Mouse (Mus musculus): ENCODE data around the gene Slc5a3. TPM values are rescaled to one million over a fixed set of nuclear protein-coding genes. Genes with fewer than 3 reads are reported as not detected.

The Slc5a3 gene
- polyA plus RNA-seq, 1 experiment from 2014 or later, result 9.0 TPM

- ATAC-seq (ENCODE audit: low FRiP score, low read depth), result no peak
- Histone ChIP-seq H3K4me1 (peaks cover 7% of the 10 kb centered on the region), H3K27me3 (no peaks in the 10 kb centered on the region), H3K36me3 (no peaks in the 10 kb centered on the region), H3K4me3 (no peak overlapping the region), H3K9ac (no peak overlapping the region), H3K4me2 (replicated peaks) (no peak overlapping the region), H3K9me3 (no peaks in the 10 kb centered on the region), H3K27ac (no peak overlapping the region)
- 77% methylated on average over 11 of the region's 11 CpGs for WGBS
These were observed 76.1 kb downstream of the Slc5a3 start for GRCm38 (mm10) chr16:92134148-92134764.

GRCm38 (mm10) chr16:92136275-92136674, 78.2 kb downstream of the Slc5a3 start:
- H3K4me1 ChIP-seq, result peaks cover 18% of the 10 kb centered on the region
- no peaks in the 10 kb centered on the region for H3K9me3 ChIP-seq
- no peak overlapping the region for H3K4me3 ChIP-seq
- H3K9ac ChIP-seq, result no peak overlapping the region
- H3K36me3 ChIP-seq, result no peaks in the 10 kb centered on the region
- no peaks in the 10 kb centered on the region for H3K27me3 ChIP-seq
- H3K4me2 ChIP-seq (replicated peaks), result no peak overlapping the region
- 96% methylated on average over 15 of the region's 15 CpGs for WGBS
- no peak for ATAC-seq (ENCODE audit: low FRiP score, low read depth)
- H3K27ac ChIP-seq, result no peak overlapping the region

Other genes starting within 250 kb of the Slc5a3 start
- gene Mrps6, start 52 bp upstream of the Slc5a3 start, polyA plus RNA-seq (2015; fragmentation: Nextera tagmentation; extraction: Ambion mirVana), result 96.1 and 96.5 TPM in 2 replicates
- gene Gm49711, start within 50 bp of the Slc5a3 start, polyA plus RNA-seq (2015; fragmentation: Nextera tagmentation; extraction: Ambion mirVana), result 0.18 and 0.57 TPM in 2 replicates
- gene Kcne2, start 234.1 kb downstream of the Slc5a3 start, polyA plus RNA-seq (2015; fragmentation: Nextera tagmentation; extraction: Ambion mirVana), result 0.09 and 0.14 TPM in 2 replicates
- 144 and 145 TPM in 2 replicates for gene Smim11, start 243.0 kb downstream of the Slc5a3 start, polyA plus RNA-seq (2015; fragmentation: Nextera tagmentation; extraction: Ambion mirVana)

Data from limb, embryonic 13.5 days (tissue).